Comparison of ENCODE assay signal across 8 mouse cellular contexts in genomic region chrX:51374670-51375069, GRCm38 (mm10).
DNase-seq lines count a peak whose midpoint lies in the region; ATAC-seq and TF ChIP-seq lines count a peak whose summit lies in the region.
"Had no signal": no experiment of that assay in that cellular context is flagged by ENCODE, and none has a peak within 500 bp of the region (broad histone marks: within the 10 kb centered on the region; RNA-seq: fewer than 3 reads in every experiment).

No protein-coding gene starts in this region.

- peak in 1 of 2 experiments; percentile 71; a peak in 2 of 4 replicates for TF ChIP-seq CTCF in CH12.LX (conservative IDR thresholded peaks at IDR 0.05 in 1 of 2, IDR thresholded peaks at IDR 0.05 in 1 of 2; ENCODE audit: low read depth in 2 of 2, low read length in 2 of 2)

- H3K36me3 ChIP-seq in CH12.LX (replicated peaks in 1 of 2; ENCODE audit: control insufficient read depth in 1 of 2, insufficient read depth in 1 of 2, low read length in 1 of 2) = no peaks in the 10 kb centered on the region
- H3K36me3 ChIP-seq: limb, embryonic 13.5 days had no signal

- H3K9me3 ChIP-seq in CH12.LX (replicated peaks; ENCODE audit: low read length) = no peaks in the 10 kb centered on the region
- H3K9me3 ChIP-seq: limb, embryonic 13.5 days had no signal

- no peak for TF ChIP-seq EP300 in CH12.LX (IDR thresholded peaks at IDR 0.05; ENCODE audit: low read length)

- no peak for TF ChIP-seq POLR2A in CH12.LX (IDR thresholded peaks at IDR 0.05; ENCODE audit: low read depth, low read length)

- peak; percentile 71 for TF ChIP-seq RAD21 in CH12.LX (IDR thresholded peaks at IDR 0.05; ENCODE audit: low read depth, low read length)

- no peaks in the 10 kb centered on the region for H3K79me2 ChIP-seq in CH12.LX (replicated peaks; ENCODE audit: control insufficient read depth, extremely low read depth, insufficient read depth, poor library complexity, severe bottlenecking)

- dilution Hi-C loops in CH12.LX (cut with MboI; ENCODE audit: extremely low pct_ligation_motif_present, extremely low pct_unique_long_range_greater_than_20kb, low sequenced_read_pairs) = no loop called here

- no peak overlapping the region for H3K4me3 ChIP-seq in CH12.LX (replicated peaks in 1 of 3; ENCODE audit: low read depth in 2 of 3, low read length in 2 of 3, poor library complexity in 1 of 3)
- H3K4me3 ChIP-seq: limb, embryonic 13.5 days had no signal

- peak; percentile 63 for ATAC-seq in granulocyte monocyte progenitor cell, adult 5-6 weeks (replicated peaks; ENCODE audit: poor library complexity, severe bottlenecking)

- no peak overlapping the region for H3K9ac ChIP-seq in CH12.LX (ENCODE audit: insufficient read depth, low read depth)
- H3K9ac ChIP-seq: limb, embryonic 13.5 days had no signal

- H3K27me3 ChIP-seq in CH12.LX (replicated peaks) = no peaks in the 10 kb centered on the region

- in situ Hi-C loops in CH12.LX (cut with MboI; ENCODE audit: low pct_ligation_motif_present, low pct_unique_long_range_greater_than_20kb, low sequenced_read_pairs) = loop anchor here (25.0 kb wide), 1 partner anchor 287 kb away; no protein-coding TSS in a partner anchor

- DNase-seq in CH12.LX (ENCODE audit: extremely low read depth) (peak; percentile 55), ZHBTc4 (ENCODE audit: low read depth, low spot score) (peak; percentile 58)
- peak; percentile 79 for DNase-seq in embryo, embryonic 10 days (ENCODE audit: low spot score)
- DNase-seq in layer of hippocampus, adult 8-10 months (ENCODE audit: low spot score in 2 of 2) = peak; percentile 40 to 76
- DNase-seq in lung, postnatal 25 days (ENCODE audit: low spot score) = peak; percentile 67
- DNase-seq in spleen, postnatal 4 days (ENCODE audit: low spot score in 2 of 2) = peak; percentile 29 to 69

- no peaks in the 10 kb centered on the region for H3K4me1 ChIP-seq in CH12.LX (ENCODE audit: control insufficient read depth in 1 of 2, insufficient read depth in 2 of 2)
- H3K4me1 ChIP-seq: limb, embryonic 13.5 days had no signal

- 0 out of 2 replicates have a peak overlapping the region, but pooled peaks have one; percentile 21 for H3K4me2 ChIP-seq in CH12.LX (ENCODE audit: insufficient read depth, low read depth, poor library complexity, severe bottlenecking)
- H3K4me2 ChIP-seq: limb, embryonic 13.5 days had no signal

- H3K27ac ChIP-seq in CH12.LX (ENCODE audit: insufficient read depth, low read depth) = no peak overlapping the region
- H3K27ac ChIP-seq: limb, embryonic 13.5 days had no signal

TF ChIP-seq in CH12.LX, 34 proteins besides CTCF, POLR2A, EP300 and RAD21:
- TF ChIP-seq ELF1 (IDR thresholded peaks at IDR 0.05; ENCODE audit: low read depth, low read length) (no peak), IRF4 (IDR thresholded peaks at IDR 0.05; ENCODE audit: low read depth, low read length) (no peak), UBTF (IDR thresholded peaks at IDR 0.05; ENCODE audit: low read depth, low read length) (no peak), HCFC1 (IDR thresholded peaks at IDR 0.05; ENCODE audit: low read depth, low read length) (no peak), TCF12 (IDR thresholded peaks at IDR 0.05; ENCODE audit: low read depth, low read length) (no peak), SMC3 (IDR thresholded peaks at IDR 0.05; ENCODE audit: low read depth, low read length) (peak; percentile 73)
